Mouse (Mus musculus) forebrain, embryonic 16.5 days (tissue): ENCODE measurements around the gene Gcm1. TPM values are rescaled to one million over a fixed set of nuclear protein-coding genes. Genes with fewer than 3 reads are reported as not detected.
A peak's percentile ranks its signal among the peaks of the same experiment; 100 is the strongest.

Experiments
- ATAC-seq: fragments of 200-750 bp; cut with Nextera tagmentation; 2 replicates; pipeline ENCODE4 v1.8.0; 2017; ENCODE audit warnings: mild to moderate bottlenecking, moderate library complexity
- H3K27ac ChIP-seq: fragments of 300-500 bp; sonication (generic); 2 replicates; pipeline ENCODE4 v1.5.1; 2014; ENCODE audit warnings: low read length, control low read depth
- H3K27me3 ChIP-seq: fragments of 300-500 bp; sonication (generic); replicated peaks from 2 replicates; pipeline ENCODE4 v1.6.1; 2014; ENCODE audit warnings: low read length; ENCODE audit not compliant: control insufficient read depth, insufficient read depth
- H3K36me3 ChIP-seq: fragments of 300-500 bp; sonication (generic); 2 replicates; pipeline ENCODE4 v1.6.1; 2014; ENCODE audit not compliant: control insufficient read depth, insufficient read depth
- H3K4me1 ChIP-seq: fragments of 300-500 bp; sonication (generic); replicated peaks from 2 replicates; pipeline ENCODE4 v1.6.1; 2014; ENCODE audit warnings: low read length; ENCODE audit not compliant: control insufficient read depth, insufficient read depth
- H3K4me2 ChIP-seq: fragments of 300-500 bp; sonication (generic); 2 replicates; pipeline ENCODE4 v1.6.1; 2014; ENCODE audit warnings: mild to moderate bottlenecking, low read length, control low read depth
- H3K4me3 ChIP-seq: fragments of 300-500 bp; sonication (generic); replicated peaks from 2 replicates; pipeline ENCODE4 v1.5.1; 2014; ENCODE audit warnings: mild to moderate bottlenecking, low read length, control low read depth
- H3K9ac ChIP-seq: fragments of 300-500 bp; sonication (generic); replicated peaks from 2 replicates; pipeline ENCODE4 v1.6.1; 2014; ENCODE audit warnings: low read depth, low read length, control low read depth
- H3K9me3 ChIP-seq: fragments of 300-500 bp; sonication (generic); 2 replicates; pipeline ENCODE4 v1.6.1; 2016; ENCODE audit warnings: low read length; ENCODE audit not compliant: control insufficient read depth
- WGBS: fragments of 180-500 bp; shearing (Covaris S2); extraction: QIAGEN DNeasy Blood & Tissue Kit; methylation state at CpG from one replicate; pipeline ENCODE4 v1.1.7; 2014; 5-methylcytosine and 5-hydroxymethylcytosine counted together
- polyA plus RNA-seq: library from polyadenylated mRNA; unstranded; fragments of >200 nt; fragmentation: Nextera tagmentation; extraction: Ambion mirVana; gene quantifications from 2 replicates; pipeline ENCODE4 v1.2.1, GENCODE M21; 2015

Gcm1 gene
- polyA plus RNA-seq, 1 experiment from 2014 or later: not detected

- H3K27ac ChIP-seq: no peak overlapping the region
- no peaks in the 10 kb centered on the region for H3K36me3 ChIP-seq
- H3K4me3 ChIP-seq: no peak overlapping the region
- no peaks in the 10 kb centered on the region for H3K9me3 ChIP-seq
- 91% methylated on average over 7 of the region's 7 CpGs for WGBS
- no peaks in the 10 kb centered on the region for H3K4me1 ChIP-seq
- H3K27me3 ChIP-seq: no peaks in the 10 kb centered on the region
- H3K4me2 ChIP-seq: no peak overlapping the region
- no peak for ATAC-seq
- no peak overlapping the region for H3K9ac ChIP-seq
These were observed 35.9 kb upstream of the Gcm1 start for GRCm38 (mm10) chr9:78015816-78016215.

GRCm38 (mm10) chr9:78016288-78016687 lies 35.4 kb upstream of the Gcm1 start:
- H3K27ac ChIP-seq: no peak overlapping the region
- no peaks in the 10 kb centered on the region for H3K9me3 ChIP-seq
- H3K4me2 ChIP-seq: no peak overlapping the region
- no peak overlapping the region for H3K9ac ChIP-seq
- no peaks in the 10 kb centered on the region for H3K36me3 ChIP-seq
- H3K4me1 ChIP-seq: no peaks in the 10 kb centered on the region
- H3K27me3 ChIP-seq: no peaks in the 10 kb centered on the region
- H3K4me3 ChIP-seq: no peak overlapping the region
- ATAC-seq: no peak
- 52% methylated on average over 15 of the region's 15 CpGs for WGBS

- no peaks in the 10 kb centered on the region for H3K27me3 ChIP-seq
- H3K36me3 ChIP-seq: no peaks in the 10 kb centered on the region
- WGBS: 13% methylated on average over 9 of the region's 9 CpGs
- no peaks in the 10 kb centered on the region for H3K9me3 ChIP-seq
- no peaks in the 10 kb centered on the region for H3K4me1 ChIP-seq
- no peak for ATAC-seq
- H3K27ac ChIP-seq: no peak overlapping the region
- no peak overlapping the region for H3K4me3 ChIP-seq
- H3K9ac ChIP-seq: no peak overlapping the region
- H3K4me2 ChIP-seq: no peak overlapping the region
These were observed 30.5 kb upstream of the Gcm1 start for GRCm38 (mm10) chr9:78021256-78021655.

GRCm38 (mm10) chr9:78022187-78022945 lies 29.4 kb upstream of the Gcm1 start:
- Histone ChIP-seq H3K9ac (no peak overlapping the region), H3K27ac (no peak overlapping the region), H3K9me3 (no peaks in the 10 kb centered on the region), H3K4me1 (no peaks in the 10 kb centered on the region), H3K4me3 (no peak overlapping the region), H3K4me2 (no peak overlapping the region), H3K36me3 (no peaks in the 10 kb centered on the region), H3K27me3 (no peaks in the 10 kb centered on the region)
- 83% methylated on average over 8 of the region's 8 CpGs for WGBS
- ATAC-seq: no peak

- 15% methylated on average over 3 of the region's 3 CpGs for WGBS
- no peaks in the 10 kb centered on the region for H3K27me3 ChIP-seq
- ATAC-seq: peak; percentile 87
These were observed 26.9 kb upstream of the Gcm1 start for GRCm38 (mm10) chr9:78024823-78025222.

GRCm38 (mm10) chr9:78027099-78027498 lies 24.6 kb upstream of the Gcm1 start:
- no peak overlapping the region for H3K4me2 ChIP-seq
- WGBS: 81% methylated on average over 3 of the region's 3 CpGs
- no peak overlapping the region for H3K4me3 ChIP-seq
- no peaks in the 10 kb centered on the region for H3K36me3 ChIP-seq
- no peaks in the 10 kb centered on the region for H3K4me1 ChIP-seq
- no peak overlapping the region for H3K27ac ChIP-seq
- no peak overlapping the region for H3K9ac ChIP-seq
- no peak for ATAC-seq
- no peaks in the 10 kb centered on the region for H3K27me3 ChIP-seq
- H3K9me3 ChIP-seq: no peaks in the 10 kb centered on the region

More at GRCm38 (mm10) chr9:78024823-78025222, 26.9 kb upstream of the Gcm1 start:
- H3K27ac ChIP-seq: no peak overlapping the region
- no peak overlapping the region for H3K4me3 ChIP-seq
- H3K4me2 ChIP-seq: no peak overlapping the region
- no peak overlapping the region for H3K9ac ChIP-seq
- H3K9me3 ChIP-seq: no peaks in the 10 kb centered on the region
- no peaks in the 10 kb centered on the region for H3K36me3 ChIP-seq
- no peaks in the 10 kb centered on the region for H3K4me1 ChIP-seq

GRCm38 (mm10) chr9:78030835-78031456 lies 20.8 kb upstream of the Gcm1 start:
- Histone ChIP-seq H3K4me1 (no peaks in the 10 kb centered on the region), H3K9ac (no peak overlapping the region), H3K4me3 (no peak overlapping the region), H3K36me3 (no peaks in the 10 kb centered on the region), H3K27me3 (no peaks in the 10 kb centered on the region), H3K27ac (no peak overlapping the region), H3K9me3 (no peaks in the 10 kb centered on the region), H3K4me2 (no peak overlapping the region)
- ATAC-seq: no peak
- WGBS: 91% methylated on average over 10 of the region's 10 CpGs

- no peaks in the 10 kb centered on the region for H3K36me3 ChIP-seq
- H3K9me3 ChIP-seq: no peaks in the 10 kb centered on the region
- H3K4me3 ChIP-seq: no peak overlapping the region
- H3K4me2 ChIP-seq: no peak overlapping the region
- no peaks in the 10 kb centered on the region for H3K27me3 ChIP-seq
- H3K27ac ChIP-seq: no peak overlapping the region
- H3K4me1 ChIP-seq: no peaks in the 10 kb centered on the region
- WGBS: 93% methylated on average over 4 of the region's 4 CpGs
- H3K9ac ChIP-seq: no peak overlapping the region
- no peak for ATAC-seq
These were observed 18.8 kb upstream of the Gcm1 start for GRCm38 (mm10) chr9:78032930-78033329.

- ATAC-seq: no peak
- H3K4me3 ChIP-seq: no peak overlapping the region
- H3K27me3 ChIP-seq: no peaks in the 10 kb centered on the region
- no peak overlapping the region for H3K9ac ChIP-seq
- no peaks in the 10 kb centered on the region for H3K4me1 ChIP-seq
- H3K9me3 ChIP-seq: no peaks in the 10 kb centered on the region
- no peak overlapping the region for H3K27ac ChIP-seq
- 73% methylated on average over 5 of the region's 5 CpGs for WGBS
- H3K36me3 ChIP-seq: no peaks in the 10 kb centered on the region
- H3K4me2 ChIP-seq: no peak overlapping the region
These were observed 16.4 kb upstream of the Gcm1 start for GRCm38 (mm10) chr9:78035296-78035695.
